Comparison of ENCODE assay signal across 8 mouse cellular contexts in genomic region chr5:99978699-99979442, GRCm38 (mm10). TPM values are rescaled to one million over a fixed set of nuclear protein-coding genes. Genes with fewer than 3 reads are reported as not detected.
DNase-seq lines count a peak whose midpoint lies in the region; ATAC-seq and TF ChIP-seq lines count a peak whose summit lies in the region.

TSS of gene Hnrnpd (minus strand) at chr5:99978938.
TSS of gene 4930524J08Rik (plus strand) at chr5:99979061.

- DNase-seq in ES-E14 (ENCODE audit: low read depth, low spot score): peak; percentile 91
- peak; percentile 92 for DNase-seq in cerebellum, adult 11 months
- peak; percentile 99 for DNase-seq in forebrain, embryonic 14.5 days (ENCODE audit: low spot score)
- DNase-seq in heart, postnatal 14 days: peak; percentile 93 to 94
- peak; percentile 95 for DNase-seq in layer of hippocampus, adult 11-12 months (ENCODE audit: low spot score)
- peak; percentile 99 for DNase-seq in liver, postnatal 0 days
- DNase-seq in telencephalon, adult 2 months (ENCODE audit: low read depth, low spot score): peak; percentile 93

- H3K9me3 ChIP-seq in ES-E14 (ENCODE audit: control insufficient read depth, insufficient read depth, low read depth, low read length): no peaks in the 10 kb centered on the region
- H3K9me3 ChIP-seq in forebrain, embryonic 14.5 days (replicated peaks; ENCODE audit: control insufficient read depth, low read length): no peaks in the 10 kb centered on the region
- H3K9me3 ChIP-seq in liver, postnatal 0 days (ENCODE audit: low read length): no peaks in the 10 kb centered on the region
- H3K9me3 ChIP-seq in neural tube, embryonic 13.5 days: no peaks in the 10 kb centered on the region

- peak within 1 kb of the TSS; percentile 99 for H3K27ac ChIP-seq in ES-E14 (ENCODE audit: insufficient read depth, low read depth, low read length, poor library complexity, severe bottlenecking)
- peak within 1 kb of the TSS; percentile 98 for H3K27ac ChIP-seq in forebrain, embryonic 14.5 days (ENCODE audit: low read depth, low read length)
- peak within 1 kb of the TSS; percentile 99 for H3K27ac ChIP-seq in liver, postnatal 0 days (ENCODE audit: low read depth)
- peak within 1 kb of the TSS; percentile 99 for H3K27ac ChIP-seq in neural tube, embryonic 13.5 days (replicated peaks)

- intact Hi-C loops in heart, postnatal 14 days (cut with DNase I): loop anchor here (2.0 to 10.0 kb wide), 3 partner anchors 52 to 436 kb away; partner anchors contain the start of genes Enoph1, Hnrnpdl and Sec31a

- peak within 1 kb of the TSS; percentile 87 for H3K4me2 ChIP-seq in forebrain, embryonic 14.5 days (ENCODE audit: low read length)
- H3K4me2 ChIP-seq in liver, postnatal 0 days (ENCODE audit: low read depth, low read length): peak within 1 kb of the TSS; percentile 92
- H3K4me2 ChIP-seq in neural tube, embryonic 13.5 days: peak within 1 kb of the TSS; percentile 96

- in situ Hi-C loops in ES-E14 (cut with MboI; ENCODE audit: low sequenced_read_pairs in 2 of 2, unreplicated experiment in 2 of 2): no loop called here

- H3K36me3 ChIP-seq in ES-E14 (ENCODE audit: control insufficient read depth, insufficient read depth, low read length, poor library complexity, severe bottlenecking): peaks cover 7% of the 10 kb centered on the region; the same call in 1 of the 2 replicates
- peaks cover 9% of the 10 kb centered on the region; the same call in 1 of the 2 replicates for H3K36me3 ChIP-seq in forebrain, embryonic 14.5 days (ENCODE audit: control insufficient read depth, insufficient read depth, low read length)
- peaks cover 8% of the 10 kb centered on the region; the same call in 1 of the 2 replicates for H3K36me3 ChIP-seq in liver, postnatal 0 days (replicated peaks; ENCODE audit: insufficient read depth, low read length)
- H3K36me3 ChIP-seq in neural tube, embryonic 13.5 days: no peaks in the 10 kb centered on the region

- TF ChIP-seq CTCF in liver, postnatal 0 days (IDR thresholded peaks at IDR 0.05; ENCODE audit: low read depth): no peak

- peak within 1 kb of the TSS; percentile 95 to 99 for H3K4me3 ChIP-seq in ES-E14 (ENCODE audit: insufficient read depth in 1 of 2, low read depth in 1 of 2, low read length in 2 of 2, poor library complexity in 1 of 2, severe bottlenecking in 1 of 2)
- H3K4me3 ChIP-seq in forebrain, embryonic 14.5 days (ENCODE audit: low read depth, low read length): peak within 1 kb of the TSS; percentile 98
- H3K4me3 ChIP-seq in liver, postnatal 0 days (ENCODE audit: low read depth, low read length): peak within 1 kb of the TSS; percentile 97
- H3K4me3 ChIP-seq in neural tube, embryonic 13.5 days: peak within 1 kb of the TSS; percentile 91

- WGBS in forebrain, embryonic 14.5 days: under 1% methylated on average over 71 of the region's 97 CpGs
- 2% methylated on average over 48 of the region's 97 CpGs for WGBS in liver, postnatal 0 days (ENCODE audit: insufficient replicate concordance)
- under 1% methylated on average over 79 of the region's 97 CpGs for WGBS in neural tube, embryonic 13.5 days

- H3K4me1 ChIP-seq in ES-E14 (ENCODE audit: control insufficient read depth in 2 of 2, insufficient read depth in 2 of 2, low read length in 2 of 2, poor library complexity in 1 of 2): peaks cover 2 to 7% of the 10 kb centered on the region in 2 experiments; a peak in 3 of 4 replicates
- peaks cover 19% of the 10 kb centered on the region for H3K4me1 ChIP-seq in forebrain, embryonic 14.5 days (ENCODE audit: control insufficient read depth, insufficient read depth, low read length)
- peaks cover 21% of the 10 kb centered on the region for H3K4me1 ChIP-seq in liver, postnatal 0 days (ENCODE audit: insufficient read depth)
- H3K4me1 ChIP-seq in neural tube, embryonic 13.5 days (replicated peaks): peaks cover 41% of the 10 kb centered on the region

- TF ChIP-seq EP300 in liver, postnatal 0 days (IDR thresholded peaks at IDR 0.05; ENCODE audit: low read depth): no peak

- no peaks in the 10 kb centered on the region for H3K27me3 ChIP-seq in forebrain, embryonic 14.5 days (replicated peaks; ENCODE audit: control insufficient read depth, insufficient read depth, low read length)
- no peaks in the 10 kb centered on the region for H3K27me3 ChIP-seq in liver, postnatal 0 days (ENCODE audit: insufficient read depth, low read length)
- no peaks in the 10 kb centered on the region for H3K27me3 ChIP-seq in neural tube, embryonic 13.5 days

- peak within 1 kb of the TSS; percentile 100 for H3K9ac ChIP-seq in ES-E14 (ENCODE audit: insufficient read depth, low read depth, low read length, poor library complexity, severe bottlenecking)
- peak within 1 kb of the TSS; percentile 98 for H3K9ac ChIP-seq in forebrain, embryonic 14.5 days (ENCODE audit: low read length)
- H3K9ac ChIP-seq in liver, postnatal 0 days (replicated peaks): peak within 1 kb of the TSS; percentile 98
- peak within 1 kb of the TSS; percentile 96 for H3K9ac ChIP-seq in neural tube, embryonic 13.5 days

- peak; percentile 97 for ATAC-seq in forebrain, embryonic 14.5 days
- peak; percentile 96 for ATAC-seq in liver, postnatal 0 days
- ATAC-seq in neural tube, embryonic 13.5 days (ENCODE audit: low read depth): peak; percentile 97

TF ChIP-seq in ES-E14, 5 proteins besides CTCF, POLR2A, EP300 and RAD21:
- TF ChIP-seq HCFC1 (IDR thresholded peaks at IDR 0.05; ENCODE audit: borderline replicate concordance, insufficient read depth, low read length) (peak; percentile 51; the same call in 1 of the 2 replicates), ZNF384 (IDR thresholded peaks at IDR 0.05; ENCODE audit: low read depth, low read length) (no peak), ZC3H11A (IDR thresholded peaks at IDR 0.05; ENCODE audit: borderline replicate concordance, low read depth, low read length) (no peak), MAFK (IDR thresholded peaks at IDR 0.05; ENCODE audit: insufficient read depth, low read depth, low read length) (no peak), CHD2 (IDR thresholded peaks at IDR 0.05; ENCODE audit: low read depth, low read length) (no peak)

RNA-seq across cellular contexts. Expression of gene Hnrnpd, which starts in this region (rescaled TPM):
- total RNA-seq in ES-E14 (2012; rRNA removed): 50.8 and 92.4 TPM in 2 replicates
- polyA plus RNA-seq in forebrain, embryonic 14.5 days (2014; fragmentation: Nextera tagmentation; extraction: Ambion mirVana): 153 TPM in 2 replicates
- 100 to 1,000 TPM in 1 of 2 experiments, 10 to 100 TPM in 1; 93.8 to 101 TPM for total RNA-seq in heart, postnatal 14 days (2021)
- 38.1 and 45.4 TPM in 2 replicates for polyA plus RNA-seq in liver, postnatal 0 days (2015; fragmentation: Nextera tagmentation; extraction: Ambion mirVana)
- polyA plus RNA-seq in neural tube, embryonic 13.5 days (2015; fragmentation: Nextera tagmentation; extraction: Ambion mirVana): 202 and 252 TPM in 2 replicates

RNA-seq across cellular contexts. Expression of gene 4930524J08Rik, which starts in this region (rescaled TPM):
- 1.1 and 3.3 TPM in 2 replicates for total RNA-seq in ES-E14 (2012; rRNA removed)
- 3.5 and 5.0 TPM in 2 replicates for polyA plus RNA-seq in forebrain, embryonic 14.5 days (2014; fragmentation: Nextera tagmentation; extraction: Ambion mirVana)
- total RNA-seq in heart, postnatal 14 days (2021): 1 to 10 TPM in 1 of 2 experiments, under 1 TPM in 1; 0.50 to 1.5 TPM
- polyA plus RNA-seq in liver, postnatal 0 days (2015; fragmentation: Nextera tagmentation; extraction: Ambion mirVana): 0.96 and 1.4 TPM in 2 replicates
- polyA plus RNA-seq in neural tube, embryonic 13.5 days (2015; fragmentation: Nextera tagmentation; extraction: Ambion mirVana): 3.5 TPM in 2 replicates

Comparison
In these comparisons a context has a peak if more than half of its experiments do, and no peak if none do; other contexts are left out.
1. Peak in every context shown above with its lines: DNase-seq, ATAC-seq, H3K4me3 ChIP-seq and H3K27ac ChIP-seq.